Mouse (Mus musculus) layer of hippocampus, adult 18-20 months (tissue): ENCODE data around the gene Ube2d2b. TPM values are rescaled to one million over a fixed set of nuclear protein-coding genes. Genes with fewer than 3 reads are reported as not detected.

Experiments used
- DNase-seq, 2 experiments: peaks; one replicate each; pipeline ENCODE4 v3.0.0; 2022; ENCODE audit warnings: low spot score in 2 of 2
- long read RNA-seq: library from polyadenylated mRNA; stranded (forward); transcript quantifications from one replicate; pipeline ENCODE4 v2.0.0, GENCODE M21; 2021
- total RNA-seq, 2 experiments: library from RNA; stranded (reverse); gene quantifications; 2 replicates each; pipeline ENCODE4 v1.2.3; 2021

Ube2d2b gene
- total RNA-seq, result not detected
- long read RNA-seq, partial matches to known transcripts, result 0 of 1 reads
- long read RNA-seq, other reads (novel, unspliced or antisense), result 0 of 1 reads

DNA sequence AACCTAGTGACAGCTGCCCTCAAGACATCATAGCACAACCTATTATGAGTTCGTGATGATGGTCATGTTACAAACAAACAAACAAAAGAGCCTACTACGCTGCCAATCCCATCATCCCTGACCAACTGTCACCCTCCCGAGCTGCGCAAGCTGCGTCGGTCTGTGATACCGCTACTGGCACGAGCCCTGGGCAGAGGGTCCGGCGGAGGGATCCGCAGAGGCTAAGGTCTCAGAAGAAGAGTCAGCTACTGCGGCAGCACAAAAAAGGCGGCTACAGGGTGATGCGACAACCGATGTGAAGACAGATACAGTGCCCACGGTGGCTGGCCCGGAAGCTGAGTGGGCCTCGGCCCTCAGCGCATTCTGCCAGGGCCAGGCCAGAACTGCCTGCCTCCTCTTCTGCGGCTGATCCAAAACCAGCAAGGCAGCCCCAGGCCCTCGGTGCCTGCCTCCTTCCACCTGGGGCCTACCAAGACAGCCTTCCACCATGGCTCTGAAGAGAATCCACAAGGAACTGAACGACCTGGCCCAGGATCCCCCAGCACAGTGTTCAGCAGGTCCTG lies at the start of gene Ube2d2b:
Gene Ube2d2b, plus strand, starts transcription at position 102 of the 563 bp plus-strand sequence.
- no peak for DNase-seq

DNA sequence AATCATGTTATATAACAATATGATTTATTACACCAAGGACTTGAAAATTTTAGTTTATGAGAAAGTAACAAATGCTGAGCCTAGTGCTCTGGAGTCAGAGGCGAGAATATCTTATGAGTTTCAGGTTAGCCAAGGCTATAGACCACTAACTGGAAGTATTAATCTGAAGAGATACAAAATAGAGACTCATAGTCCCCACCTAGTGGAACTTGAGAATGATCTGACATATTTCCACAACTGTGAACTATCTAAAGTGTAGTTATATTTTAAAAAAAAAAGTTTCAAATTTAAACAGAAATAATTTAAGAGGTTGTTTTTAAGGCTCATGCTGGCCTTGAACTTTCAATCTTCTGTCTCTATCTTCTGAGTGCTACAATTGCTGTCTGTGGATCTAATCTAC lies 47.5 kb upstream of the Ube2d2b start:
- no peak for DNase-seq

GRCm38 (mm10) chr5:107787682-107788443 lies 42.0 kb upstream of the Ube2d2b start:
- no peak for DNase-seq

- DNase-seq, result no peak
Measured at GRCm38 (mm10) chr5:107789492-107789891, 40.4 kb upstream of the Ube2d2b start.

DNA sequence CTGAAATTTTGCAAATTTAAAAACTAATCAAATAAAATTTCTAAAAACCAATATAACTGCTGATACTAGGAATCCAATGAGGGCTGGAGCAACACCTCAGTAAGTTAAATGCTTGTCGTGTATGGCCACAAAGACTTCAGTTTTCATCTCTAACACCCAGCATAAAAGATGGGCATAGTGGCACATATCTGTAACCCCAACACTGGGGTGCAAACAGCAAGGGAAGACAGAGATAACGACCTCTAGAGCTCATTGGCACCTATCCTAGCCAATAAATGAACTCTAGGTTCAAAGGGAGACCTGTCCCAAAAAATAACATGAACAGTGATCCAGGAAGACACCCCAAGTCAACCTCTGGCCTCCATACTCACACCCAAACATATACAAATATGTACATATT lies 37.9 kb upstream of the Ube2d2b start:
- DNase-seq, result no peak

- DNase-seq, result no peak
Measured at GRCm38 (mm10) chr5:107792516-107792915, 37.4 kb upstream of the Ube2d2b start.

- no peak for DNase-seq
Measured at GRCm38 (mm10) chr5:107793258-107793657, 36.6 kb upstream of the Ube2d2b start.

- no peak for DNase-seq
Measured at GRCm38 (mm10) chr5:107793927-107794326, 36.0 kb upstream of the Ube2d2b start.

DNA sequence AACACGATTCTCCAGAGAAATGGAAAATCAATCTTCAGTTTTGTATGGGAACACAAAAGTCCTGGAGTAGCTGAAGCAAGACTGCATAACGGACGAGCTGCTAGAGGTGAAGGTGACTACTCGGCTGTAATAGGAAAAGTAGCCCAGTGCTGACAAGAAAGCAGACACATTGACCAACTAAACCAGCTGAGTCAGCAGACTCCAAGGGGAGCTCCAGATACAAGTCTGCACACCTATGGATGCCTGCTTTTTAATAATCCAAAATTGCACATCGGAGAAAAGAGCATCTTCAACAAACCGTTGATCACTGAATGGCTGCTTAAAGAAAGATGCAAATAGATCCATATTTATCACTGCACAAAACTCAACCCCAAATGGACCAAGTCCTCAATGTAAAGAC lies 31.6 kb upstream of the Ube2d2b start:
- DNase-seq, result no peak

GRCm38 (mm10) chr5:107801234-107801633 lies 28.7 kb upstream of the Ube2d2b start:
- no peak for DNase-seq

GRCm38 (mm10) chr5:107802621-107803020 lies 27.3 kb upstream of the Ube2d2b start:
- no peak for DNase-seq

DNA sequence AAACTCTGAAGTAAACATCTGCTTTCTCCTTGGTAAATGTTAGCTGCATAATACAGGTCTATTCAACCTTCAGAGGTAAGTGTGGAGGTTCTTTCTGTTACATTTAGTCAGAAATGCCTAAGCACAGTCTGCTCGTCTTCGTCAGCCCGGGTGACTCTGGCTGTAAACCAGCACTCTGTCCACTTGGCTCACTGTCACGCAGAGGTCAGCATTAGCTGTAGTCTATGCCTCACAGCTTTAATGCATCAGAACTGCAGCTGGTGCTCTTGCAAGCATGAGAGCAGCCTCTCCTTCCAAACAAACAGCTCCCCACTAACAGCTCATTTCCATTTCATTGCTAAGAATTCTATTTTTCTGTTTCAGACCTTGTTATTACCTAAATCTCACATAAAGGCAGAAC lies 22.4 kb upstream of the Ube2d2b start:
- no peak for DNase-seq

DNA sequence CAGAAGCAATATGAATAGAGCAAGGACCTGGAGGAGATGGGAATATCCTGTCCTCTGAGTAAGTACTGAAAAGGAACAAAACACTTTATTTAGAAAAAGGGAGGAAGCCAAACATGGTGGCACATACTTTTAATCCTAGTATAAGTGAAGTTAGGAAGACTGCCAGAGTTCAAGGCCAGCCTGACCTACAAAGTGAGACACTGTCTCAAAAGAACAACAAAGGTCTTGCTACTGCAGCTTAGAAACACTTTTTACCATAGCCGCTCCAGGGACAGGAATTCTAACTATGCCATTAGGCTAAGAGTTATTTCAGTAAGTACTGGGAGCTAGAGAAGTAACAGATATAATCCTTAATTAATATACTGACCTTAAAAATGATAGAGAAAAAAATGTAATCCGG lies 15.2 kb upstream of the Ube2d2b start:
- no peak for DNase-seq

DNA sequence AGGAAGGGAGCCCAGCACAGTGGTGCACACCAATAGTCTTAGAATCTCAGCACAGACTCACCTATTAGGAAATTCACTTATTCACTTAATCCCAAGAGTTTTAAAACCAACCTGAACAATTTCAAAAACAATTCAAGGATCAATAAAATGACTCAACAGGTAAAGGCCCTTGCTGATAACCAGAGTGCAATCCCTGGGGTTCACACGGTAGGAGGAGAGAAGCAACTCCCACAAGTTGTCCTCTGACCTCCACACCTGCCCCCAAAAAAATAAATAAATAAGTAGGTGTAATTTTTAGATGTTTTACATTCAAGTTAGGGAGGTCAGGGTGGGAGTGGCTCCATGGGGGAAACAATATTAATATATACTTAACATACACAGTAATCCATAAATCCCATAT lies 7.4 kb upstream of the Ube2d2b start:
- no peak for DNase-seq

DNA sequence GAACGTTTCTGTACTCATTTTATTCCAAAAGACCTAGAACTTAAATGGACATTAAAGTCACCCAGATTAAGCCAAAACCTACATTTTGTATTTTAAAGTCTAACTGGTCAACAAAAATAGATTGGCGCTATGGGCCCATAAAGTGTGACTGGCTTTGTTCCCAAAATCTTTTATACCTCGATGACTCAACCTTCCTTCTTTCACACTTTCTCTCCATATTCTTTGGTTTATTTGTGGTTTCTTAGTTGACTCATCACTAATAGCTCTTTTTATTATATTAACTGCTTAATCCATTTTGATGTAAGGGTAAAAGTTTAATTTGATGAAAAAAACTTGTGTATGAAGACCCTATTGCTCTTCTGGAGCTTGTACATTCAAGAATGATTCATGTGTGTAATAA lies 1.5 kb downstream of the Ube2d2b start:
- no peak for DNase-seq

DNA sequence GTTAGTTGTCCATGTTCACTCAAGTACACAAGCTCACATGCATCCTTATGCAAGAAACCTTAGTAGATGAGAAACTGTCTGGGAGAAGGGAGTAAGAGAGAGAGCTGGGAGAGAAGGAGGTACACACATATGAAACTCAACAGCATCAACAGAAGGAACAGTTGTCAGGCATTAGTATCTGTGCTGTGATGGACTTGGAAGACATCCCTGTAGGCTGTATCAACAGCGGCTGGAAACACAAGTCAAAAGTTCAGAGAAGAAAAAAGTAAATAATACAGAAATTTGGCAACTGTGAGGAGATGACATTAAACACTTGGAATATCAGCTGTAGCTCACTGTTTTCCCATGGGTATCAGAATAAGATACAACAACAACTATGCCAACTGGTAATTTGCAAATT lies 4.4 kb downstream of the Ube2d2b start:
- no peak for DNase-seq

GRCm38 (mm10) chr5:107838891-107839644 lies 9.2 kb downstream of the Ube2d2b start:
- DNase-seq, result no peak

- no peak for DNase-seq
Measured at GRCm38 (mm10) chr5:107840549-107841238, 10.8 kb downstream of the Ube2d2b start.

DNA sequence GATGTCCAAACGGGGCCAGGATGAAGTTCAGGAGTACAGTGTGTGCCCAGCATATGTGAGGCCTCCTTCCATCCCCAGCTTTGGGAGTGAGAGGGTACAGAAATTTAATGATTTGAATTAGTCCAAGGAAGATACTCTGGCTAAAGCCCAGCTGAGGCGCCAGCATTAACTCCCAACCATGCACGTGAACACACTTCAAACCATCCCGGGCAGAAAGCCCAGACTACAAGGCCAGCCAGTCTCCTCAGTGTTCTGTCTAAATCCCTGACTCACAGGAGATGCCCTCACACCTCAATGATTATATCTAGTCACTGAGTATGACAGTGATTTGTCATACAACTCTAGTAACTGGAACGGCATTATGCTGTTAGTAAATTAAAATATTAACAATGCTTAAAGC lies 17.4 kb downstream of the Ube2d2b start:
- no peak for DNase-seq

DNA sequence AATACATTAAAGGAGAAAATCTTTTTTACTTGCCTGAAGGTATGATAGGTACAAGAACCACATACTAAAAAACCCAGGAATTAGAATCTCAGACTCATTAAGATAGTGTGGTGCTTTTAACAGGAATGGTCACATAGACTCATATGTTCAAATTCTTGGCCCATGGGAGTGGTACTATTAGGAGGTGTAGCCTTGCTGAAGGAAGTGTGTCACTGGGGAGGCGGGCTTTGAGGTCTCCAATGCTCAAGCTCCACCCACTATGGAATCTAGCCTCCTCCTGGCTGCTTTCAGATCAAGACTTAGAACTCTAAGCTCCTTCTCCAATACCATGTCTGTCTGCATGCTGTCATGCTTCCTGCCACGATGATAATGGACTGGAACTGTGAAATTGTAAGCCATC lies 17.9 kb downstream of the Ube2d2b start:
- no peak for DNase-seq

DNA sequence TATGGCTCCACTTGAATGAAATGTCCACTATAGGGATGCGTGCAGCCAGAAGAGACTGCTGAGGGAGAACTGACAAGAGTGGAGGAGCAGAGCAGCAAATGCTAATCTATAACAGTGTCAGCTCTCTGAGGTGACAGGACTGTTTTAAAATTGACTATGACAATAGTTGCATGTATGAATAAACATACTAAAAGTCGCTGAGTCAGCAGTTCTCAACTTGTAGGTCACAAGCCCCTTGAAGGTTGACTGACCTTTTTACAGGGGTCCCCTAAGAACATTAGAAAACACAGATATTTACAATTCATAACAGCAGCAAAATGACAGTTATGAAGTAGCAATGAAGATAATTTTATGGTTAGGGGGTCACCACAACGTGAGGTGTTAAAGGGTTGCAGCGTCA lies 19.1 kb downstream of the Ube2d2b start:
- no peak for DNase-seq

- no peak for DNase-seq
Measured at GRCm38 (mm10) chr5:107853807-107854206, 23.9 kb downstream of the Ube2d2b start.
